Mouse (Mus musculus): ENCODE results near the gene Ephb1.

DNA sequence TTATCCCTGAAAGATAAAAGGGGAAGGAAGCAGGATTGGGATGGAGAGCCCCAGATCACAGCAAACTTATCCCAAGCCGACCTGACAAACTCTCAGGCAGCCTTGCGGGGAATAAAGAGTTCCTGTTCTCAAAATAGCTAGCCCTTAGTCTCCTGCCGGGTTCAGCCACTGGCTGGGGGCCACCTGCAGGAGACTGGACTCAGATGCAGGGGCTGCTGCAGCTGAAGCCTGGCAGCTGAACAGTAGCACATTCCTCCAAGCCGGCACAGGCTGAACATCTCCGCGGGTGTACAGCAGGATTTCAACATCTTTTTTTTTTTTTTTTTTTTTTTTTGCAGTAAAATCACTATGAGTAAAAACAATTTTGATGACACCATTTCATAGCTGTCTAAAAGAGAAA lies 382.7 kb downstream of the Ephb1 start:
- no peak for TF ChIP-seq FLI1 (IDR thresholded peaks at IDR 0.05; ENCODE audit: low read length)
- TF ChIP-seq GATA1 (IDR thresholded peaks at IDR 0.05; ENCODE audit: borderline replicate concordance, low read length) = no peak

Measured in megakaryocyte, embryonic 14.5 days (primary cell).